Mouse (Mus musculus): ENCODE measurements around the gene Fbxo22. TPM values are rescaled to one million over a fixed set of nuclear protein-coding genes. Genes with fewer than 3 reads are reported as not detected.
"Not testable (repeated sequence)": the region's sequence is repeated elsewhere in the genome, so short reads cannot be mapped to it uniquely, and the experiment has no call there.

Fbxo22 gene
- polyA plus RNA-seq, 1 experiment from 2014 or later = 85.9 TPM

- no peak overlapping the region for H3K4me3 ChIP-seq (ENCODE audit: low read depth, low read length)
- H3K9ac ChIP-seq (ENCODE audit: low read depth, low read length) = no peak overlapping the region
- no peaks in the 10 kb centered on the region for H3K27me3 ChIP-seq (ENCODE audit: control insufficient read depth, insufficient read depth, low read depth, low read length)
- H3K4me1 ChIP-seq (ENCODE audit: control insufficient read depth, insufficient read depth, low read length) = no peaks in the 10 kb centered on the region
- no peak overlapping the region for H3K27ac ChIP-seq (ENCODE audit: low read length)
- no peaks in the 10 kb centered on the region for H3K36me3 ChIP-seq (ENCODE audit: control insufficient read depth, insufficient read depth, low read length)
- H3K9me3 ChIP-seq (replicated peaks; ENCODE audit: control insufficient read depth, low read length, poor library complexity, severe bottlenecking) = no peaks in the 10 kb centered on the region
- no peak for ATAC-seq
- 75% methylated on average over 6 of the region's 6 CpGs for WGBS
- H3K4me2 ChIP-seq (ENCODE audit: low read length) = no peak overlapping the region
Measured at GRCm38 (mm10) chr9:55231544-55231943, 22.8 kb downstream of the Fbxo22 start.

DNA sequence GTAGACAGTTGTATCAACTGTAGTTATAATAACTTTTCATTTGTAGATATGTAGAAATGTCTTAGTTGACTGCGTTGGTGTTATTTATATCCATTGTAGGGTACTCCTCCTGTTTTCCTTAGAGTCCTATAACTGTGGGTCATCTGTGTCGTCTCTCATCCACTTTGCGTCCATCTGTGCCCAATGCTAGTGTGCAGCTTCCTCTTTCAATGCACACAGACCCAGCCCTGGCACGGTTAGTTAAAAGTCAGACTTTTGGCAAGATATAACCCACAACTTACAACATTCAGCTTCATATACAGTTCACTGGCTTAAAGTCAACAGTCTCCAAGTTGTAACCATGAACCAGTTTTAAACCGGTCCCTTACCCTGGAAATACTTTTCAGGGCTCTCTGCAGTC is 23.4 kb downstream of the Fbxo22 start:
- Histone ChIP-seq H3K36me3 (ENCODE audit: control insufficient read depth, insufficient read depth, low read length) (no peaks in the 10 kb centered on the region), H3K4me1 (ENCODE audit: control insufficient read depth, insufficient read depth, low read length) (no peaks in the 10 kb centered on the region), H3K4me2 (ENCODE audit: low read length) (no peak overlapping the region), H3K27me3 (ENCODE audit: control insufficient read depth, insufficient read depth, low read depth, low read length) (no peaks in the 10 kb centered on the region), H3K4me3 (ENCODE audit: low read depth, low read length) (no peak overlapping the region), H3K9ac (ENCODE audit: low read depth, low read length) (no peak overlapping the region), H3K27ac (ENCODE audit: low read length) (no peak overlapping the region), H3K9me3 (replicated peaks; ENCODE audit: control insufficient read depth, low read length, poor library complexity, severe bottlenecking) (no peaks in the 10 kb centered on the region)
- no peak for ATAC-seq
- WGBS = 95% methylated on average over 5 of the region's 5 CpGs

GRCm38 (mm10) chr9:55232586-55232985 is 23.9 kb downstream of the Fbxo22 start:
- Histone ChIP-seq H3K9ac (ENCODE audit: low read depth, low read length) (no peak overlapping the region), H3K4me2 (ENCODE audit: low read length) (no peak overlapping the region), H3K9me3 (replicated peaks; ENCODE audit: control insufficient read depth, low read length, poor library complexity, severe bottlenecking) (no peaks in the 10 kb centered on the region), H3K4me1 (ENCODE audit: control insufficient read depth, insufficient read depth, low read length) (no peaks in the 10 kb centered on the region), H3K27ac (ENCODE audit: low read length) (no peak overlapping the region), H3K36me3 (ENCODE audit: control insufficient read depth, insufficient read depth, low read length) (no peaks in the 10 kb centered on the region), H3K27me3 (ENCODE audit: control insufficient read depth, insufficient read depth, low read depth, low read length) (no peaks in the 10 kb centered on the region), H3K4me3 (ENCODE audit: low read depth, low read length) (no peak overlapping the region)
- no peak for ATAC-seq
- 87% methylated on average over 7 of the region's 7 CpGs for WGBS

DNA sequence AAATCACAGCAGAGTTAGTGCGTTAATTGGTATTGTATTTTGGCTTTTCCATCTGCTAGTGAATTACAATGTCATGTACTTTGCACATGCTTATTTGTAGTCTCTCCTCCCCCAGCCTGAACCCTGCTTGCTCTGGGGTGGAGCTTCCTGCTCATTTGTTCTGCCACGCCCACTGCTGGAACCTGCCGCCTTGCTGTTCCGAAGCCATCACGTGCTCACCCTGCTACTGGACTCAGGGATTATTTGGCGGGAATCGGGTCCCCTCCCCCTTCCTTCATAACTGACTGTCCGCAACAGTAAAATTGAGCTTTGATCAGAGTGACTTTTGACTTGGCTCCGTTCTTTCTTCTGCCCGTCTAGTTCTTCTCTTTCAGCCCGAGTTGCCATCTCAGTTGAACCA is 24.4 kb downstream of the Fbxo22 start:
- not testable (repeated sequence) for H3K36me3 ChIP-seq (ENCODE audit: control insufficient read depth, insufficient read depth, low read length); H3K9ac ChIP-seq (ENCODE audit: low read depth, low read length); ATAC-seq; H3K4me3 ChIP-seq (ENCODE audit: low read depth, low read length); H3K27ac ChIP-seq (ENCODE audit: low read length); H3K4me2 ChIP-seq (ENCODE audit: low read length); H3K4me1 ChIP-seq (ENCODE audit: control insufficient read depth, insufficient read depth, low read length); H3K9me3 ChIP-seq (replicated peaks; ENCODE audit: control insufficient read depth, low read length, poor library complexity, severe bottlenecking); H3K27me3 ChIP-seq (ENCODE audit: control insufficient read depth, insufficient read depth, low read depth, low read length)
- WGBS = 70% methylated on average over 11 of the region's 11 CpGs

GRCm38 (mm10) chr9:55236235-55237165 is 27.8 kb downstream of the Fbxo22 start:
- no peak overlapping the region for H3K4me2 ChIP-seq (ENCODE audit: low read length)
- no peak overlapping the region for H3K9ac ChIP-seq (ENCODE audit: low read depth, low read length)
- no peaks in the 10 kb centered on the region for H3K9me3 ChIP-seq (replicated peaks; ENCODE audit: control insufficient read depth, low read length, poor library complexity, severe bottlenecking)
- no peak overlapping the region for H3K4me3 ChIP-seq (ENCODE audit: low read depth, low read length)
- no peaks in the 10 kb centered on the region for H3K4me1 ChIP-seq (ENCODE audit: control insufficient read depth, insufficient read depth, low read length)
- H3K27me3 ChIP-seq (ENCODE audit: control insufficient read depth, insufficient read depth, low read depth, low read length) = no peaks in the 10 kb centered on the region
- no peak for ATAC-seq
- H3K27ac ChIP-seq (ENCODE audit: low read length) = no peak overlapping the region
- no peaks in the 10 kb centered on the region for H3K36me3 ChIP-seq (ENCODE audit: control insufficient read depth, insufficient read depth, low read length)
- 76% methylated on average over 13 of the region's 13 CpGs for WGBS

DNA sequence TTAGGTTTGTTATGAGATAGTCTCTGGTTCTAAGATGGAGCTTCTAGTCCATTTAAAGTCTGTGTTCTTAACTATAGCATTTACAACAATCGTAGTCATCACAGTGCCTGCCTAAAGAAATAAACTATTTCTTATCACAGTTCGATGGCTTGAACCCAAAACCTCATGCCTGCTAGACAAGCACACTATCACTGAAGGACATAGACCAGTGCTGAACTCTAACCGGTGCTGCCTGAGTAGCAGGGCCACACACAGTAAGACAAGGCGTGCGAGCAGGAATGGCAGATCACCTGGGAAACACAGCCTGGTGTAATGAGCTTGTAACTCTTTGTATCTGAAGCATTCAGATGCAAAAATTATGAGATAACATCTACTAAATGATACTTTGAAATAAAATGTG is 32.1 kb downstream of the Fbxo22 start:
- Histone ChIP-seq H3K27ac (ENCODE audit: low read length) (no peak overlapping the region), H3K4me3 (ENCODE audit: low read depth, low read length) (no peak overlapping the region), H3K9me3 (replicated peaks; ENCODE audit: control insufficient read depth, low read length, poor library complexity, severe bottlenecking) (no peaks in the 10 kb centered on the region), H3K4me1 (ENCODE audit: control insufficient read depth, insufficient read depth, low read length) (no peaks in the 10 kb centered on the region), H3K9ac (ENCODE audit: low read depth, low read length) (no peak overlapping the region), H3K36me3 (ENCODE audit: control insufficient read depth, insufficient read depth, low read length) (no peaks in the 10 kb centered on the region), H3K27me3 (ENCODE audit: control insufficient read depth, insufficient read depth, low read depth, low read length) (no peaks in the 10 kb centered on the region), H3K4me2 (ENCODE audit: low read length) (no peak overlapping the region)
- ATAC-seq = no peak
- whole genome bisulfite sequencing = 86% methylated on average over 5 of the region's 5 CpGs

DNA sequence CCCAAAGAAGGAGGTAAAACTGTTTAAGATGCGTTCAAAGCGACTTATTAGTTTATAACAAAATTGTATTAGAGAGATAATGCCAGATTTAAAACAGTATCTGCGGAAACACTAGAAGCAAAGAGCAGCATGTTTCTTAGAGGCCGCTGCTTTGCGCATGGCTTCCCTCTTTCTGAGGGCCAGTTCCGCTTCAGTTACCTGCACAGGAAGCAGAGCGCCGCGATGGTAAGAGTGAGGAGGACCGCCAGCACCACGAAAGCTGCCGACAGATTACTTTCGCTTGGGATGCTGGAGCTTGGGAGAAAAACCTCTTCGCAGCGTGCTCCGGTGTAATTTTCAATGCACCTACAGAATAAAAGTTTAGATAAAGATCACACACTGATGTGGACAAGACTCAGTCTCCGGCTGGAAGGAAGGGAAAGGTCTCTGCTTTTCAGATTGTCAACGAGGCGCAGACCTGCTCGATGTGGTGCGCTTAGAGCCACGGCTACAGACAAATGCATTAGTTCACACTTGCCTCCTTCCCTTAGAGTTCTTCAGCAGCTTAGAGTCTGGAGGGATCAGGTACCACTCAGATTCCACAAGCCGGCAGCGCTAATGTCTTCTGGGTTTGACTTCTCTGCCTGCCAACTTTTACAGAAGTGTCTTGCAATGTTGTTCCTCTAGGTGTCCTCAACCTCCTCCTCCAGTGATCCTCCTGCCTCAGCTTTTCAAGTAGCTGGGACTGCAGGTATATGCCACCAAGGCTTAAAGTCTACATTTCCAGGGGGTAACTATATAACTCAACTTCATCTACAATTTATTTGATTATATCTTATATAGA is 33.3 kb downstream of the Fbxo22 start:
- Histone ChIP-seq H3K4me1 (ENCODE audit: control insufficient read depth, insufficient read depth, low read length) (no peaks in the 10 kb centered on the region), H3K27me3 (ENCODE audit: control insufficient read depth, insufficient read depth, low read depth, low read length) (no peaks in the 10 kb centered on the region), H3K36me3 (ENCODE audit: control insufficient read depth, insufficient read depth, low read length) (no peaks in the 10 kb centered on the region), H3K9ac (ENCODE audit: low read depth, low read length) (no peak overlapping the region), H3K4me3 (ENCODE audit: low read depth, low read length) (peak overlapping the region; percentile 24), H3K27ac (ENCODE audit: low read length) (no peak overlapping the region), H3K9me3 (replicated peaks; ENCODE audit: control insufficient read depth, low read length, poor library complexity, severe bottlenecking) (no peaks in the 10 kb centered on the region), H3K4me2 (ENCODE audit: low read length) (peak overlapping the region; percentile 50)
- 36% methylated on average over 24 of the region's 24 CpGs for WGBS
- ATAC-seq = no peak

GRCm38 (mm10) chr9:55243280-55243679 is 34.6 kb downstream of the Fbxo22 start:
- no peak overlapping the region for H3K4me3 ChIP-seq (ENCODE audit: low read depth, low read length)
- H3K4me2 ChIP-seq (ENCODE audit: low read length) = no peak overlapping the region
- H3K27me3 ChIP-seq (ENCODE audit: control insufficient read depth, insufficient read depth, low read depth, low read length) = no peaks in the 10 kb centered on the region
- no peaks in the 10 kb centered on the region for H3K36me3 ChIP-seq (ENCODE audit: control insufficient read depth, insufficient read depth, low read length)
- H3K27ac ChIP-seq (ENCODE audit: low read length) = no peak overlapping the region
- no peaks in the 10 kb centered on the region for H3K9me3 ChIP-seq (replicated peaks; ENCODE audit: control insufficient read depth, low read length, poor library complexity, severe bottlenecking)
- whole genome bisulfite sequencing = 82% methylated on average over 3 of the region's 3 CpGs
- ATAC-seq = no peak
- H3K4me1 ChIP-seq (ENCODE audit: control insufficient read depth, insufficient read depth, low read length) = no peaks in the 10 kb centered on the region
- H3K9ac ChIP-seq (ENCODE audit: low read depth, low read length) = no peak overlapping the region

DNA sequence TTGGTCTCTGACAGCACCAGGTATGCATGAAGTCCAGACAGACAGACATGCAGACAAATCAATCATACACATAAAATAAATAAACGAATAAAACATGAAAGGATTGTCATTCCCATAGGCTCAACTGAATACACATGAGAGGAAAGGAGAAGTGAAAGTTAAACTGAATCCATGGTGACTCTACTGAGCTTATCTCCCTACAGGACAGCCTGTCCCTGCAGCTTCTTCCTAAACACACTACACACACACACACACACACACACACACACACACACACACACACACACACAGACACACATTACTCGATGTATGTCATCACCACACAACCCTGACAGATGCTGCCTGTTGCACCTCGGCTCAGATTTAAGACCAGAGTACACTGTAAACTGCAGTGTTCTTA is 35.4 kb downstream of the Fbxo22 start:
- no peak for ATAC-seq
- no peak overlapping the region for H3K27ac ChIP-seq (ENCODE audit: low read length)
- no peaks in the 10 kb centered on the region for H3K36me3 ChIP-seq (ENCODE audit: control insufficient read depth, insufficient read depth, low read length)
- no peak overlapping the region for H3K4me2 ChIP-seq (ENCODE audit: low read length)
- no peaks in the 10 kb centered on the region for H3K27me3 ChIP-seq (ENCODE audit: control insufficient read depth, insufficient read depth, low read depth, low read length)
- no peak overlapping the region for H3K4me3 ChIP-seq (ENCODE audit: low read depth, low read length)
- no peaks in the 10 kb centered on the region for H3K4me1 ChIP-seq (ENCODE audit: control insufficient read depth, insufficient read depth, low read length)
- no peak overlapping the region for H3K9ac ChIP-seq (ENCODE audit: low read depth, low read length)
- WGBS = 84% methylated on average over 3 of the region's 3 CpGs
- H3K9me3 ChIP-seq (replicated peaks; ENCODE audit: control insufficient read depth, low read length, poor library complexity, severe bottlenecking) = no peaks in the 10 kb centered on the region
